ENCODE assay signal across 17 mouse cellular contexts in the genomic region with DNA sequence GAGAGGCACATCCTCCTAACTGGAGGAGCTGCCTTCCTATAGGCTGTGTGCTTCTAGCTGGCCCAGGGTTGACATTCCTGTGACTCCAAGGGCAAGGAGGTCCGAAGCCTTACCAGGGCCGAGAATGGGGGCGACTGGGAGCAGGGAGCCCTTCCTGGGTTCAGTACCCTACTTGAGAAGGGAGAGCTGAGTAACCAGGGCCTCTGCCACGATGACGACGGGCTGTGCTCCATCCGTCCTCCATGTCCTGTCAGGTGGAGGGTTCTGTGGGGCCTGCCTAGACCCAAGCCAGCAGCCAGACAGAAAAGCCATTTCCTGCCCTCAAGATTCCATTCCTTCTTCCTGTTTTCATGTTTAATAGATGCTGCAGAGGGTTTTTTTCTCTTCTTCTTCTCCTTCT. TPM values are rescaled to one million over a fixed set of nuclear protein-coding genes. Genes with fewer than 3 reads are reported as not detected.
DNase-seq lines count a peak whose midpoint lies in the region; ATAC-seq lines count a peak whose summit lies in the region.
"Had no signal": no experiment of that assay in that cellular context is flagged by ENCODE, and none has a peak within 500 bp of the region (broad histone marks: within the 10 kb centered on the region; RNA-seq: fewer than 3 reads in every experiment).

No protein-coding gene starts in this region.

- H3K4me1 ChIP-seq in kidney, embryonic 15.5 days = peaks cover 48% of the 10 kb centered on the region

- H3K9ac ChIP-seq in kidney, embryonic 15.5 days = no peak overlapping the region
- H3K9ac ChIP-seq: embryonic facial prominence, embryonic 15.5 days; liver, embryonic 12.5 days; neural tube, embryonic 12.5 days had no signal

- WGBS in kidney, embryonic 15.5 days = 61% methylated on average over 7 of the region's 7 CpGs

- no peak overlapping the region for H3K4me2 ChIP-seq in kidney, embryonic 15.5 days
- H3K4me2 ChIP-seq: embryonic facial prominence, embryonic 15.5 days; liver, embryonic 12.5 days; neural tube, embryonic 12.5 days had no signal

- H3K27me3 ChIP-seq in kidney, embryonic 15.5 days = no peaks in the 10 kb centered on the region
- H3K27me3 ChIP-seq: embryonic facial prominence, embryonic 15.5 days had no signal

- peak; percentile 14 for DNase-seq in embryo, embryonic 10 days (ENCODE audit: low spot score)
- no peak for DNase-seq in embryo, embryonic 10.5 days (ENCODE audit: low spot score)
- DNase-seq in kidney, adult 8-10 months = no peak
- DNase-seq in thymus, postnatal 4 days = peak; percentile 19
- no peak for DNase-seq in thymus, postnatal 10 days (ENCODE audit: low spot score in 2 of 2)
- DNase-seq in urinary bladder, adult 2 months (ENCODE audit: low spot score) = no peak
- DNase-seq in thymus, postnatal 25 days = no peak
- DNase-seq: cerebellum, postnatal 25 days; kidney, adult 9 months; retina, postnatal 1 day had no signal

- H3K27ac ChIP-seq in kidney, embryonic 15.5 days = 0 out of 2 replicates have a peak overlapping the region, but pooled peaks have one; percentile 41
- H3K27ac ChIP-seq: liver, embryonic 12.5 days; midbrain, embryonic 10.5 days; neural tube, embryonic 12.5 days had no signal

- no peaks in the 10 kb centered on the region for H3K9me3 ChIP-seq in kidney, embryonic 15.5 days (replicated peaks)
- H3K9me3 ChIP-seq: embryonic facial prominence, embryonic 15.5 days; G1E; liver, embryonic 12.5 days; midbrain, embryonic 10.5 days; neural tube, embryonic 12.5 days had no signal

- H3K36me3 ChIP-seq in kidney, embryonic 15.5 days = no peaks in the 10 kb centered on the region
- H3K36me3 ChIP-seq: embryonic facial prominence, embryonic 15.5 days; G1E; liver, embryonic 12.5 days; midbrain, embryonic 10.5 days; neural tube, embryonic 12.5 days had no signal

- ATAC-seq in kidney, embryonic 15.5 days (replicated peaks; ENCODE audit: low FRiP score) = no peak
- ATAC-seq: forebrain, embryonic 16.5 days; liver, embryonic 12.5 days had no signal

- H3K4me3 ChIP-seq in kidney, embryonic 15.5 days (replicated peaks) = no peak overlapping the region
- H3K4me3 ChIP-seq: embryonic facial prominence, embryonic 15.5 days; liver, embryonic 12.5 days; midbrain, embryonic 10.5 days; neural tube, embryonic 12.5 days had no signal

RNA-seq across cellular contexts. Expression of a gene that starts 49.2 kb away (rescaled TPM):
- polyA plus RNA-seq in kidney, embryonic 15.5 days (2015; fragmentation: Nextera tagmentation; extraction: Ambion mirVana) = 22.3 and 22.5 TPM in 2 replicates
- 21.0 and 23.7 TPM in 2 replicates for polyA plus RNA-seq in urinary bladder, adult 2 months (2012; rRNA removed)

Comparison
In these comparisons a context has a peak if more than half of its experiments do, and no peak if none do; other contexts are left out.
1. DNase-seq: peak in embryo, embryonic 10 days (single experiment) and thymus, postnatal 4 days (single experiment); none in embryo, embryonic 10.5 days (single experiment), kidney, adult 8-10 months (0 of 2), thymus, postnatal 10 days (0 of 2), urinary bladder, adult 2 months (single experiment) and thymus, postnatal 25 days (single experiment).